Mouse (Mus musculus) hindbrain, embryonic 16.5 days (tissue): ENCODE data around the gene Sh2d4b. TPM values are rescaled to one million over a fixed set of nuclear protein-coding genes. Genes with fewer than 3 reads are reported as not detected.

ENCODE experiments used
- ATAC-seq: fragments of 200-750 bp; cut with Nextera tagmentation; 2 replicates; pipeline ENCODE4 v1.8.0; 2017; ENCODE audit warnings: moderate TSS enrichment, moderate library complexity
- H3K27ac ChIP-seq: fragments of 300-500 bp; sonication (generic); 2 replicates; pipeline ENCODE4 v1.5.1; 2014; ENCODE audit warnings: low read depth, mild to moderate bottlenecking, control low read depth, low read length, moderate library complexity
- H3K27me3 ChIP-seq: fragments of 300-500 bp; sonication (generic); replicated peaks from 2 replicates; pipeline ENCODE4 v1.6.1; 2014; ENCODE audit warnings: low read length; ENCODE audit not compliant: control insufficient read depth, insufficient read depth
- H3K36me3 ChIP-seq: fragments of 300-500 bp; sonication (generic); 2 replicates; pipeline ENCODE4 v1.6.1; 2014; ENCODE audit warnings: mild to moderate bottlenecking, low read length, moderate library complexity, mixed read lengths; ENCODE audit not compliant: control insufficient read depth, insufficient read depth
- H3K4me1 ChIP-seq: fragments of 300-500 bp; sonication (generic); 2 replicates; pipeline ENCODE4 v1.6.1; 2014; ENCODE audit warnings: low read depth, low read length; ENCODE audit not compliant: control insufficient read depth, insufficient read depth
- H3K4me2 ChIP-seq: fragments of 300-500 bp; sonication (generic); 2 replicates; pipeline ENCODE4 v1.6.1; 2014; ENCODE audit warnings: mild to moderate bottlenecking, low read length, control low read depth, moderate library complexity
- H3K4me3 ChIP-seq: fragments of 300-500 bp; sonication (generic); 2 replicates; pipeline ENCODE4 v1.5.1; 2014; ENCODE audit warnings: mild to moderate bottlenecking, low read length, control low read depth, moderate library complexity
- H3K9ac ChIP-seq: fragments of 300-500 bp; sonication (generic); 2 replicates; pipeline ENCODE4 v1.6.1; 2014; ENCODE audit warnings: low read depth, mild to moderate bottlenecking, control low read depth, low read length, moderate library complexity
- H3K9me3 ChIP-seq: fragments of 300-500 bp; sonication (generic); 2 replicates; pipeline ENCODE4 v1.6.1; 2014; ENCODE audit warnings: mild to moderate bottlenecking, low read length, moderate library complexity; ENCODE audit not compliant: control insufficient read depth
- WGBS: fragments of 180-500 bp; shearing (Covaris S2); extraction: QIAGEN DNeasy Blood & Tissue Kit; methylation state at CpG from one replicate; pipeline ENCODE4 v1.1.7; 2014; 5-methylcytosine and 5-hydroxymethylcytosine counted together
- polyA plus RNA-seq: library from polyadenylated mRNA; unstranded; fragments of >200 nt; fragmentation: Nextera tagmentation; extraction: Ambion mirVana; gene quantifications from 2 replicates; pipeline ENCODE4 v1.2.1, GENCODE M21; 2015

Gene Sh2d4b
- polyA plus RNA-seq: 0.54 and 0.69 TPM in 2 replicates

DNA sequence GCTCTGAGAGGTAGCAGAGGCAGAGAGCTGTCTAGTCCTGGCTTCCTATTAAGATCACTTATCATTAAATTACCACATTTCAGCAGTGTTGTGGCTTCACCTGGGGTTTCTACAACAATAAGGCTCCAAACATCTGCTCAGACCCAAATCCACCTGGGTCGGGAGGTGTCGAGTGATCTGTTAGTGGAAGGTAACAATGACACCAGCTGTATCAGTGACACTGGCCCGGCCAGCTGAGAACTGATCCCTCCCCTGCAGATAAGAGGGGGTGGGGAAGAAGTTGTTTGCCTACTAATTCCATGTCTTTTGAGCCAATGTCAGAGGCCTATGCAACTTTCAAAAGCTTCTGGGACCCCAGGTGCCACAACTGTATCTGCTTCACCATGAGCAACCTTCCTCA lies at the start of gene Sh2d4b:
Gene Sh2d4b, minus strand, starts transcription at position 71 of the 400 bp plus-strand sequence.
- Histone ChIP-seq H3K27ac (no peak within 1 kb of the TSS), H3K4me3 (no peak within 1 kb of the TSS), H3K9ac (no peak within 1 kb of the TSS), H3K4me1 (peaks cover 3% of the 10 kb centered on the region; the same call in 1 of the 2 replicates), H3K27me3 (no peaks in the 10 kb centered on the region), H3K9me3 (no peaks in the 10 kb centered on the region), H3K36me3 (no peaks in the 10 kb centered on the region), H3K4me2 (no peak within 1 kb of the TSS; the same call in 1 of the 2 replicates)
- no peak for ATAC-seq
- WGBS: 80% methylated on average over 3 of the region's 3 CpGs

DNA sequence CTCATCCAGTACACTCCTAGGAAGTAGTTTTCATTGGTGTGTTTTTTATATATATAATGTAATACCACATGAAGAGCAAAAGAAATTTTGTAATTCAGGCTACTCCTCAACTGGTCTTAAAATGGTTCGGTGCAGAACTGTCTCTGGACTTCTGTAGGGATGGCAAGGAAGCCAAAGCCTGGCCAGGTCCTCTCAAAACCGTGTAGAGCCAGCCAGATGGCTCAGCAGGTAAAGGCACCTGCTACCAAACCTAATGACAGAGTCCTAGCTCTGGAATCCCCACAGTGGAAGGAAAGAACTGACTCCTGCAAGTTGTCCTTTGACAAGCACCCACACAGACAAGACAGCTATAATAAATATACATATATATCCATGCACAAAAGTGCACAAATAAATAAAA lies 49.4 kb upstream of the Sh2d4b start:
- H3K27ac ChIP-seq: no peak overlapping the region
- H3K4me1 ChIP-seq: no peaks in the 10 kb centered on the region
- H3K4me3 ChIP-seq: no peak overlapping the region
- no peak overlapping the region for H3K9ac ChIP-seq
- H3K36me3 ChIP-seq: no peaks in the 10 kb centered on the region
- no peak overlapping the region for H3K4me2 ChIP-seq
- WGBS: 85% methylated on average over 2 of the region's 2 CpGs
- H3K27me3 ChIP-seq: no peaks in the 10 kb centered on the region
- no peaks in the 10 kb centered on the region; the same call in 1 of the 2 replicates for H3K9me3 ChIP-seq
- ATAC-seq: no peak

- ATAC-seq: no peak
- H3K27ac ChIP-seq: no peak overlapping the region
- H3K4me1 ChIP-seq: peaks cover 2% of the 10 kb centered on the region; the same call in 1 of the 2 replicates
- no peak overlapping the region for H3K9ac ChIP-seq
- WGBS: 83% methylated on average over 11 of the region's 11 CpGs
- H3K4me3 ChIP-seq: no peak overlapping the region
- no peak overlapping the region for H3K4me2 ChIP-seq
- H3K27me3 ChIP-seq: no peaks in the 10 kb centered on the region
- no peaks in the 10 kb centered on the region for H3K36me3 ChIP-seq
- H3K9me3 ChIP-seq: no peaks in the 10 kb centered on the region
Measured at GRCm38 (mm10) chr14:40938380-40938987, 45.4 kb upstream of the Sh2d4b start.

- Histone ChIP-seq H3K27ac (no peak overlapping the region), H3K27me3 (no peaks in the 10 kb centered on the region), H3K36me3 (no peaks in the 10 kb centered on the region), H3K9ac (no peak overlapping the region), H3K9me3 (no peaks in the 10 kb centered on the region), H3K4me3 (no peak overlapping the region), H3K4me2 (no peak overlapping the region), H3K4me1 (peaks cover 2% of the 10 kb centered on the region; the same call in 1 of the 2 replicates)
- ATAC-seq: peak; percentile 31; the same call in 1 of the 2 replicates
- 63% methylated on average over 4 of the region's 4 CpGs for WGBS
Measured at GRCm38 (mm10) chr14:40937052-40937451, 44.0 kb upstream of the Sh2d4b start.

DNA sequence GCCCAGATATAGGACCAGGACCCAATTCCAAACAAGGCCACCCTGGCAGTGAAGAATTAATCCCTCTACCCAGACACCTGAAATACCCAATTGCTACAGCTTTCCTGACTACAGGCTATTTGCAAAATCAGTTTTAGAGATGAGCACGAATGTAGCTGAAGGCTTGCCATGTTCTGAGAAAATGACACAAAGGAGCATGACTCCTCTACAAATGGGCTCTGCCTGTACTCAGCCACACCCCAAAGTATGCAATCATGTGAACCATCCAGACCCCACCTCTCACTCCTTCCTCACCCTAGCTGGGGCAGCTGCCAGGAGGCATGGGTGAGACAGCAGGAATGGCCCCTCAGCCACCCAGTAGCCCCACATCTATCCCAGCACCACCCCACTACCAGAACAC lies 42.4 kb upstream of the Sh2d4b start:
- Histone ChIP-seq H3K27ac (no peak overlapping the region), H3K4me1 (peaks cover 7% of the 10 kb centered on the region), H3K9me3 (no peaks in the 10 kb centered on the region), H3K36me3 (no peaks in the 10 kb centered on the region), H3K4me3 (no peak overlapping the region), H3K4me2 (no peak overlapping the region), H3K9ac (no peak overlapping the region), H3K27me3 (no peaks in the 10 kb centered on the region)
- WGBS: 89% methylated on average over 1 of the region's 1 CpGs
- ATAC-seq: no peak

DNA sequence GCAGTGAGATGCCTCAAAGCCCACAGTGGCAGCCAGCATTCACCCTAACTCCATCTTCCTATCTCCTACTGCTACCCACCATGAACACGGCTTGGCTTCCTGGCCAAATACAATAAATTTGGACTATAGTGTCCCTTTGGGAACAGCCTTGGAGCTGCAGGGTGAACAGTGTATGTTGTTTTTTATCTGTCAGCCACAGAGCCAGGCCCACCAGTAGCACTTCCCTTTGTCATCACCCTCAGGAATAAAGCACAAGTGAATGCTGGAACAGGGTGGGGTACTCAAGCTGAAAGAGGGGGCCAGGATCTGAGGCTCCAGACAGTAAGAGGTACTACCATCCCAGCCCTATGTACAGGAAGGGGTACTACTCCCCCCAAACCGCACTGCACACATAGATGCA lies 42.0 kb upstream of the Sh2d4b start:
- Histone ChIP-seq H3K4me1 (peaks cover 7% of the 10 kb centered on the region), H3K9ac (no peak overlapping the region), H3K4me3 (no peak overlapping the region), H3K36me3 (no peaks in the 10 kb centered on the region), H3K9me3 (no peaks in the 10 kb centered on the region), H3K4me2 (no peak overlapping the region), H3K27me3 (no peaks in the 10 kb centered on the region), H3K27ac (no peak overlapping the region)
- ATAC-seq: no peak
- 78% methylated on average over 2 of the region's 2 CpGs for WGBS

- Histone ChIP-seq H3K36me3 (no peaks in the 10 kb centered on the region), H3K27me3 (no peaks in the 10 kb centered on the region), H3K27ac (no peak overlapping the region), H3K4me2 (no peak overlapping the region), H3K4me3 (no peak overlapping the region), H3K4me1 (peaks cover 7% of the 10 kb centered on the region), H3K9ac (no peak overlapping the region), H3K9me3 (no peaks in the 10 kb centered on the region)
- no peak for ATAC-seq
- 93% methylated on average over 7 of the region's 7 CpGs for WGBS
Measured at GRCm38 (mm10) chr14:40933328-40933727, 40.3 kb upstream of the Sh2d4b start.

DNA sequence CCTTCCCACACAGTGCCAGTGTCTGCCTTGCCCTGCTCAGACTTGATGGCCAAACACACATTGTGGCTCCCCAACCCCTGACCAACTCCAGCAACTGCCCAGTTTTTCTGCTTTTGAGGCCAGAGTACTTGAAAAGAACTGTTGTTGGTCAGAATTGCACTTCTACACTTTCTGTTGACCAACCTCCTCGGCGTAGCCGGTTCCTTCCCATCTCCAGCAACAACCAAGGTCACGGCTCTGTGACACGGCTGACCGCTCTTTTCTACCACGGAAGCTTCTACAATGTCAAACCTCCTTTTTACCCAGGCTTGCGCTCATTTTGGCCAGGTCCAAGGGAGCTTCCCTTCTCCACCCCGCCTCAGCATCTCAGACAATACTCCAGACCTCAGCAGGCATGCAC lies 39.2 kb upstream of the Sh2d4b start:
- Histone ChIP-seq H3K27me3 (no peaks in the 10 kb centered on the region), H3K27ac (no peak overlapping the region), H3K4me3 (no peak overlapping the region), H3K9ac (no peak overlapping the region), H3K9me3 (no peaks in the 10 kb centered on the region), H3K36me3 (no peaks in the 10 kb centered on the region), H3K4me2 (no peak overlapping the region), H3K4me1 (peaks cover 7% of the 10 kb centered on the region)
- 84% methylated on average over 9 of the region's 9 CpGs for WGBS
- no peak for ATAC-seq

DNA sequence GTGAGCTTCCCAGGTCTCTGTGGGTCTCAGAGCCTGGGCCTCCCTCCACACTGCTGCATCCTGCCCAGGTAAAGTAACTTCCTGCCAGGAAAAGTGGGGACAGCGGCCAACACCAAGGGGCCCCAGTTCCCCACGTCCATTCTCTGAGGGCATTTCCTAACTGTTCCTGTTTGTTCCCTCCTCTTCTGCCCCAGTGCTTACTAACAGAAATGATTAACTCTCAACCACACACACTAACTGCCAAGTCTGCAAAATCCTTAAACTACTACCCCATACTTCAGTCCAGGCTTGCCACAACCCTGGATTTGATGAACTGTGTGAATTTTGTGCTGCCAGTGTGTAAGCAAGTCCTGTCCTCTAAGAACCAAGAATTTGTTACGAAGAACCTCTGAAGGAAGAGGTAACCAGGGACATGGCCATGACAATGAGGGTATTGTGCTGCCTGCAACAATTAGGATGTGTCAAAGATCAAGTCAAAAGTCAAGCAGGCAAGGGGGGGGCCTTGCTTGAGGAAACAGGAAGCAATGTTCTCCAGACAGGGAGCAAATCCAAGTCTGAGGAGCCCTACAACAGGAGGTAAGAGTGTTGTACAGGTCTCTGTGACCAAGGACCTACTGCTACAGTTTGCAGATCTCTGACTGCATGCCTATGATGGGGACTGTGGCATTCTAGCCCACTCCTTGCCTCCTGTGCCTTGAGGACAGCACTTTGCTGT lies 38.2 kb upstream of the Sh2d4b start:
- 48% methylated on average over 3 of the region's 3 CpGs for WGBS
- Histone ChIP-seq H3K4me3 (no peak overlapping the region), H3K36me3 (no peaks in the 10 kb centered on the region), H3K27me3 (no peaks in the 10 kb centered on the region), H3K4me2 (no peak overlapping the region), H3K9me3 (no peaks in the 10 kb centered on the region), H3K9ac (no peak overlapping the region), H3K27ac (0 out of 2 replicates have a peak overlapping the region, but pooled peaks have one; percentile 7), H3K4me1 (peaks cover 4% of the 10 kb centered on the region; the same call in 1 of the 2 replicates)
- ATAC-seq: no peak
